ENCODE assay signal across 21 mouse cellular contexts in genomic region chr13:112044372-112044771, GRCm38 (mm10).
"Had no signal": no experiment of that assay in that cellular context is flagged by ENCODE, and none has a peak within 500 bp of the region (broad histone marks: within the 10 kb centered on the region; RNA-seq: fewer than 3 reads in every experiment).

No protein-coding gene starts in this region.

- H3K4me2 ChIP-seq: lung, embryonic 15.5 days; midbrain, embryonic 12.5 days; midbrain, embryonic 15.5 days; neural tube, embryonic 12.5 days; neural tube, embryonic 15.5 days had no signal

- DNase-seq: kidney, adult 2 months; kidney, postnatal 25 days; layer of hippocampus, postnatal 36 days; lung, adult 18-20 months; lung, postnatal 10 days; lung, postnatal 36 days; right cerebral cortex, adult 18-20 months; right cerebral cortex, postnatal 14 days; right cerebral cortex, postnatal 4 days; thymus, adult 2 months; thymus, postnatal 14 days; thymus, postnatal 4 days had no signal

- H3K4me1 ChIP-seq: lung, embryonic 15.5 days; midbrain, embryonic 12.5 days; midbrain, embryonic 15.5 days; neural tube, embryonic 12.5 days; neural tube, embryonic 15.5 days had no signal

- H3K9me3 ChIP-seq: lung, embryonic 15.5 days; midbrain, embryonic 12.5 days; midbrain, embryonic 15.5 days; neural tube, embryonic 12.5 days; neural tube, embryonic 15.5 days had no signal

- H3K36me3 ChIP-seq: lung, embryonic 15.5 days; midbrain, embryonic 12.5 days; midbrain, embryonic 15.5 days; neural tube, embryonic 12.5 days; neural tube, embryonic 15.5 days had no signal

- ATAC-seq: intestine, postnatal 0 days; midbrain, embryonic 15.5 days had no signal

- H3K9ac ChIP-seq: lung, embryonic 15.5 days; midbrain, embryonic 12.5 days; midbrain, embryonic 15.5 days; neural tube, embryonic 12.5 days; neural tube, embryonic 15.5 days had no signal

- H3K4me3 ChIP-seq: left cerebral cortex, adult 2 months; lung, embryonic 15.5 days; midbrain, embryonic 12.5 days; midbrain, embryonic 15.5 days; neural tube, embryonic 12.5 days; neural tube, embryonic 15.5 days had no signal

- H3K27ac ChIP-seq: kidney, postnatal 0 days; left cerebral cortex, adult 2 months; lung, embryonic 15.5 days; midbrain, embryonic 12.5 days; midbrain, embryonic 15.5 days; neural tube, embryonic 12.5 days; neural tube, embryonic 15.5 days; stomach, postnatal 0 days had no signal

- H3K27me3 ChIP-seq: lung, embryonic 15.5 days; midbrain, embryonic 12.5 days; midbrain, embryonic 15.5 days; neural tube, embryonic 12.5 days; neural tube, embryonic 15.5 days had no signal
